Mouse (Mus musculus) mouse trophoblast stem cell (cell line): ENCODE measurements around the gene Ankfy1.

Experiments used
- in situ Hi-C, 2 experiments: fragments of 300-500 bp; cut with MseI, MboI; formaldehyde crosslinking; loops; 2 replicates in 1 of 2; 3 replicates in 1 of 2; pipeline ENCODE4 v1.15.1; 2025

The Ankfy1 gene

GRCm38 (mm10) chr11:72795149-72795454 is 105.3 kb downstream of the Ankfy1 start:
- in situ Hi-C loops: no loop called here

- in situ Hi-C loops: no loop called here
Observed at GRCm38 (mm10) chr11:72795455-72796295, 105.9 kb downstream of the Ankfy1 start, which contains the start of the genes Cyb5d2 and Zzef1. Gene Cyb5d2 (minus strand): TSS chr11:72796142. Gene Zzef1 (plus strand): TSS chr11:72796226.

DNA sequence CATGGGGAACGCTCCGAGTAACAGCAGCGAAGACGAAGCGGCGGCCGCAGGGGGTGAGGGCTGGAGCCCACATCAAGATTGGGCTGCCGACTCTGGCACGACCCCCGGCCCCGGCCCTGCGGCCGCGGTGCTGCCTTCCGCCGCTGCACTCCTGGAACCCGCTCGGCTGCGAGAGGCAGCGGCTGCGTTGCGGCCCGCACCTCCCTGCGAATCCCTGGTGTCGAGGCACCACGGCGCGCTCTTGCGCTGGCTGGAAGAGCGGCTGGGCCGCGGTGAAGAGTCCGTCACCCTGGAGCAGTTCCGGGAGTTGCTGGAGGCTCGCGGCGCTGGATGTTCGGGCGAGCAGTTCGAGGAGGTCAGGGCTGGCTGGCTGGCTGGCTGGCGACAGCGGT is 106.5 kb downstream of the Ankfy1 start:
- in situ Hi-C loops: no loop called here

DNA sequence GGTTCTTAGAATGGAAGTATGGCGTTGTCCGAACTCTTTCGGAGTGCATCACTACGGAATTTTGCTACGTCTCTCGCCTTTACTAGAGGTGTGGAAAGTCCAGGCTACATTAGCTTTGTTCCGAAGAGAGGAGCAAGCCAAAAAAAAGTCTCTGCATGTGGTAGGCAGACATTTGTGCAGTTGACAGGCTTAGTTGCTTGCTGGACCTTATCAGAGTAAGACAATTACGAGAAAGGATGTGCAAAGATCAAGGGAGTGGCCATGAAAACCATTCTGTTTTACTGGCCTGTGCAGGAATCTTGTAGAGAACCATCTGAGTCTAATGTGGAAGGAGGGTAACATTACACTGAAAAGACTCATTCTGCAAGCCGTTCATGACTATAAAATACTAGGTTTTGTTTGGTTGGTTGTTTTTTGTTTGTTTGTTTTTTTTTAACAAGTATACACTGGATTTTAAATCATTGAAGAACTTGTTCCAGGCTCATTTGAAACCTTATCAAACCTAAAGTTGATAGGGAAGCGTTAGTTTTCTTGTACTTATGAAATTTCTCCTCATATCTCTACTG is 107.0 kb downstream of the Ankfy1 start:
- in situ Hi-C loops: no loop called here

DNA sequence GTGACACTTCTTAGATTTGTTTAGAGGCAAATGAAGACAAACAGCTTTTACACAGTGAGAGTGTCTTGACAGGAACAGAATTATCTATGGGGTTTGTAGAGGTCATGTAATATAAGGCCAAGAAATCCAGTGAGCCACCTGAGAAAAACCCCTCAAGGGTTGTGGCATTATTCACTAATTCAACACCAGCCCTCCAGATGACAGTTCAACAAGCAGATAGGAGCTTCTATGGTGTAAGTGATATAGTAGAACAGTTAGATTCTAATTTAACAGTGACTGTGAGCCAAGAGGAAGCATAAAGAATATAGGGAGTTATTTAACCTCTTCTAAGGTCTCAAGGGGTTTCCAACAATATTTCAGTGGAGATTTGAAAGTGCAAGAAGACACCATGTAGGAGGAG is 108.3 kb downstream of the Ankfy1 start:
- in situ Hi-C loops: no loop called here

DNA sequence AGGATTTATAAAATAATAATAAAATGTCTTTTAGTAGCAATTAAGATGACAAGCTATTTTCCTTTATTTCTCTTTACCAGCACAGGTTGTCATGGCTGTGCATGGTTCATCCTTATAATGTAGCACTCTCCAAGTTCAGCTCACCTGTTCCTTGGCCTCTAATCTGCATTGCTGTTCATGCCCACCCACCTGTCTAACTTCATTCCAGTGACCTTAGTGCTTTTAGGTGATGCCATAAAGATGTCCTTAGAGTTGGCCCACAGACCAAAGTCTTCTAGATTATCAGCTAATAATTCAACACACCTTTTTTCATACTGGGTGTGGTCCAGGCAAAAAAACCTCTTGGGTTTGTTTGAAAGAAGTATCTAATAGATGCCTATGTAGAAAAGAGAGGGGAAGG is 111.4 kb downstream of the Ankfy1 start:
- in situ Hi-C loops: no loop called here

DNA sequence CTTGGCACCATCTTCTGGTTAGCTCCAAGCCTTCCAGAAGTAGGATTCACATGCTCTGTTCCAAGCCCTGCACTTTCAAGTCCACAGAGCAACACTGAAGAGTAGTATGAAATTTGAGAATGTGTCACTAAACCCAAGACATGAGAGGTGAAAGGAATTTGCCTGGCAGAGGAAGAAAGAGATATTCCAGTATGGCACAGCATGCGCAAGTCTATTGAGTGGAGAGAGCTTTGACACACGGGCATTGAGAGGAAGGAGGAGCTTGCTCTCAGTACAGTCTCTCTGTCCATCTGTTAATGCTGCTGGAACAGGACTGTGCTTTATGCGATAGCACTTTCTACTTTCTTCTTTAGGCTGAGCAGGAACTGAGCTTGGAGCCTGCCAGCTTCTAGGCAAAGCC is 113.2 kb downstream of the Ankfy1 start:
- in situ Hi-C loops: no loop called here

DNA sequence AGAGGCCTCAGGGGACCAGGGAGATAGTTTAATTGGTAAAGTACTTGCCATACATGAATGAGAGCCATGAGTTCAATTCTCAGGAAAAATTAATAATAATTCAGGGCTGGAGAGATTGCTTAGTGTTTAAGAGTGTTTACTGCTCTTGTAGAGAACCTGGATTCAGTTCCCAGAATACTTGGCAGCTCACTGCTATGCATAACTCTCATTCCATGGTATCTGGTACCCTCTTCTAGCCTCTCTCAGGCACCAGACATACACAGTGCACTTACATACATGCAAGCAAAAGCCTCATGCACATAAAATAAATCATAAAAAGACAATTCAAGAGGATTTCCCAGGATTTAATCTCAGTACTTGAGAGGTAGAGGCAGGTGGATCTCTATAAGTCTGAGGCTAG is 114.8 kb downstream of the Ankfy1 start:
- in situ Hi-C loops: no loop called here

- in situ Hi-C loops: no loop called here
Observed at GRCm38 (mm10) chr11:72805232-72805631, 115.4 kb downstream of the Ankfy1 start.

DNA sequence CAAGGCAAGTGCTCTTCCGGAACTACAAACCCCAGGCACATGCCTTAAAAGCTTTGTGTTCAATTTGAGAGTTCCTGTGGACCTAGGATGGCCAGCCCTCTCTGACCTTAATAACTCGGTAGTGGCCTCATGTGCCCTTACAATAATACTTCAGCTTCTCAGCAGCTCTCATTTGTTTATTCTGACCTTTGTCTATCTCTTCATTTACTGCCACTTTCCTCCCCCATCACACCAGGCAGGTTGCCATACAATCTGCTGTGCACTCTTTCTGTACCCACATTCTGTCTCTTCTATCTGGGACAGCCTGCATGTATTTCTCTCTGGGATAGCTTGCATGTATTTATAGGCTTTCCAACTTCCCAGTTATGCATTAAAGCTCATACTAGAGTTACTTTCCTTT is 116.8 kb downstream of the Ankfy1 start:
- in situ Hi-C loops: no loop called here

DNA sequence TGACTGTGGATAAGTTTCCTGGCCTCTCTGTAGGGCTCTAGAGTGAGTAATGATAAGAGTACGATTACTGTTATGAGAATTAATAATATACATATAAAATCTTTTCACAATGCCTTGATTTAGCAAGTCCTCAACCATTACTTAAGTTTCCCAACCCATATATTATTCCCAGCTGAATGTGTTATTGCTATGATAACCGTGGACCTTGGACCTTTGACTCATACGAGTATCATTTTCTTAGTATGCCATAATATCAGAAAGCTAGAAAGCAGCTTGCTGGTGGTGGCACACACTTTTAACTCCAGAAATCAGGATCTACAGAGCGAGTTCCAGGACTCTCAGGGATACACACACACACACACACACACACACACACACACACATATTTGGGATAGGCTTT is 118.2 kb downstream of the Ankfy1 start:
- in situ Hi-C loops: no loop called here

- in situ Hi-C loops: no loop called here
Observed at GRCm38 (mm10) chr11:72813687-72814086, 123.9 kb downstream of the Ankfy1 start.

- in situ Hi-C loops: no loop called here
Observed at GRCm38 (mm10) chr11:72814188-72814587, 124.4 kb downstream of the Ankfy1 start.

GRCm38 (mm10) chr11:72816859-72817258 is 127.1 kb downstream of the Ankfy1 start:
- in situ Hi-C loops: no loop called here

GRCm38 (mm10) chr11:72818067-72818466 is 128.3 kb downstream of the Ankfy1 start:
- in situ Hi-C loops: no loop called here

GRCm38 (mm10) chr11:72821041-72821440 is 131.2 kb downstream of the Ankfy1 start:
- in situ Hi-C loops: no loop called here
